Mouse (Mus musculus): ENCODE data around the gene 4930415O20Rik.
A peak's percentile ranks its signal among the peaks of the same experiment; 100 is the strongest.

Gene 4930415O20Rik

DNA sequence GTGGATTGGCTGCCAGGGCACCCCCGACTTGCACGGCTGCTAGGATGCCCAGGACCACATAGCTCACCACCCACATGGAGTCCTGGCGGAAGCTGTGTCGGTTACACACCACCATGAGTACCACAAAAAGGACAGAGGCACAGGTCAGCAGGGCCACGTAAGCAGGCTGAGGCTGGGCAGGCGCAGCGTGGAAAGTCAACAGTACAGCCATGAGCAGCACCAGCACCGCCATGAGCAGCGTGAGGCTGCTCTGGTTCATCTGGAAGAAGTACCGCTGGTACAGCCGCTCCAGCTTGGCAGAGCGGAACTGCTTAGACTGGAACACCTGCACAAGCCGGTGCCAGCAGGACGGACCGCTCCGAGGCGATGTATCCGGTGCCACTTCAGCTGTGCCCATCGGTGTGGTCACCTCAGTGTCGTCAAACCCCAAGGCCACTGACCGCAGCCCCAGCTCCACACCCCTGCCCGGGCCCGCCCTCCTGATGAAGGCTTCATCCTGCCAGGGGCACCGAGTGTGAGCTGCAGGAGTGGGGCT lies 33.3 kb downstream of the 4930415O20Rik start:
- DNase-seq (ENCODE audit: low read depth, low spot score): no peak

DNA sequence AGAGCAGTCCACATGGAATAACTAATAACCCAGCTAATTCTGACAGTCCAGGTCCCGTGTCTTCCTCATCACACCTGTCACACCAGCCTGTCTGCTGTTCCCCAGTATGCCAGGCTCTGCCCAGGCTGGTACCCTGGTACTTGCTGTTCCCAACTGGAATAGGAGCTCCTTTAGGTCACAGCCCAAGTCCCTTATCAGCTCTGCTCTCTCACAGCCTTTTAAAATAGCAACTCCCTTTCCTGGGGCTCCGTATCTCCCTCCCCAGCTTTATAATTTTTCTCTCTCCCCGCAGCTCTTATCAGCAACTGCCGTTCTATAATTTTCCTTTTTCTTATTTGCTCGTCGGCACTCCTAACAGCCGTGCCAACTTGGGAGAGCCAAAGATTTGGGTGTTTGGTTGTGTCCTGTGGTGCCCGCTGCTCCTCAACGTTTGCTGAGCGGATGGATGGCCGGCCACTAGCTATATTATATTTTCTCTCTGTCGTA lies 35.3 kb downstream of the 4930415O20Rik start:
- no peak for DNase-seq (ENCODE audit: low read depth, low spot score)

DNA sequence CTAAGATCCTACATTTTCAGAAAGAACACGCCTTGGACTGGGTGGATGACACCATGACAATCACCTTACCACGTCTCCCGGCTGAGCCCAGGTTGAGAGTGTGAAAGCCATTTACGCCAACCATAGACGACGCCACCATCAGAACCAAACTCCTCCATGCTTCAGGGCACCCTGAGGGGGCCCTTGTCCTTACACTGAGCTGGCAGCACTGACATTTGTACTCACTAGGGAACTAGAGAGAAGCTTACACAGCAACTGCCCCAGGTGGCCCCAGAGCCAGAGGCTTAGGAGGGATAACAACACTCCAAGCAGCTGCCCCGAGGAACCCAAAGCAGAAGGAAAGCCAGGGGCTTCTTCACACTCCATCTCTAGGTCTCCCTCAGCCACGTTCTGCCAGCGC lies 35.9 kb downstream of the 4930415O20Rik start:
- peak; percentile 50 for DNase-seq (ENCODE audit: low read depth, low spot score)

DNA sequence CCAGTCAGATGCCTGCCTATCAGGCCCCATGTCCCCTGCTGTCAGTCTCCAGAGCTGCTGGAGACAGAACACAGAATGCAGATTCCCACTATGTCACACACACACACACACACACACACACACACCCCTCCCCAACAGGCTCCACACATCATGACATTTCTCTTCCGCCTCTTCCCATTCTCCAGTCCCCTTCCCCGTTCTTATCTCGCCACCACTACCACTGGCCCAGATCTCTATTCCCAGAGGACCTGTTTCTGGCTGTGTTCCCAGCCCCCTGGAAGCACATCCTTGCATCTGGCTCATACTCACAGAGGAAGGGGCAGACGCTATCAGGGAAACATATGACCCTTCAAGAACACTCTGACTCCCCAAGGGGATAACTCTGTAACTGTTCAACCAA lies 36.8 kb downstream of the 4930415O20Rik start:
- DNase-seq (ENCODE audit: low read depth, low spot score): no peak

DNA sequence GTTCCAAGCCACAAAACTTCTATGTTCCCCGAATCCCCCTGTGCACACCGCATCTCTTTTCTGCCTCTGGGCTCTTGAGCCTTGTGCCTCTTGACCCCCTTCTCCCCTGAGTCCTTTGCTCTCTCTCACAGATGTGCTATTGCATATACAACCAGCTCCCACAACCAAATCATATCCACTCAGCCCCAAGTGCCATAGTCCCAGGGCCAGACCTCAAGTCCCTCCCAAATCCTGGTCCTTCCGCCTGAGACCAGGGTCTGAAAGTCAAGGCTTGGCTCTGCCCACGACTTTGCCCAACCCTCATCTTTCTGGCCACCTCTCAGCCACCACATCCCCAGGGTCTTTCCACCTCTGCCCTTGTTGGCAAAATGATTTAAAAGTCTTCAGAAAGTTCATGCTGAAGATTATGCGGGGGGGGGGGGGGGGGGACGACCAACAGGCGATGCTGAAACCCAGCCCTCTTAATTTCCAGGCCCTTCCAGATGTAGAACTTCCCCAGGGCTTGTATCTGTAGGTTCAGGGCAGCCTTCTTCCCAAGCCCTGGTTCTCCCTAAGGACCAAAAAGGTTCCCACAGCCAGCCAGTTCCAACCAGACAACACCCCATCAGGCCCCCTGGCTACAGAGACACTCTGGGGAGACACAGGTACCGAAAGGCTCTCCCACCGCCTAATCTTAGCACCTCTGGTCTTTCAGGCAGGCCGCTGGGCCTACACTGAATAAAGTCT lies 37.4 kb downstream of the 4930415O20Rik start:
- no peak for DNase-seq (ENCODE audit: low read depth, low spot score)

DNA sequence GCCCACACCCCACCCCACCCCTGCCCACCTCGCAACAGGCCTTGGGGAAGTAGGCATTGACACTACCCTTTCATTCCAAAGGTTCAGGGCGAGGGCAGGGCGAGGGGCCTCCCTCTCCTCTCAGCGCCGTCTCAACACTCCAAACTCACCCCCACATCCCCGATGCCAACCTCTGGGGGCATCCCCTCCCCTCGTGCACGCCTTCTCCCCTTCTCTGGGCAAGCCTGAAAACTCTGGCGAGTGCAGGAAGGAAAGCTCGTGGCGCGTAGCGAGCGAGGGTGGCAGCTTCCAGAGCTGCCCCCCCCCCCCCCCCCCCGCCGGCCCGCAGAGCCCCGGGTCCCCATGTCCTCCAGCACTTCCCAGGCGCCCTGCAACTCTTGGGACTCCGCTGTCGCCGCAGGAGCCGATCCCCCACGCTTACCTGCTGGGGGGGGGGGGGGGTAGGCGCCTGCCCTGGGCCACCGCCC lies 38.0 kb downstream of the 4930415O20Rik start:
- no peak for DNase-seq (ENCODE audit: low read depth, low spot score)

DNA sequence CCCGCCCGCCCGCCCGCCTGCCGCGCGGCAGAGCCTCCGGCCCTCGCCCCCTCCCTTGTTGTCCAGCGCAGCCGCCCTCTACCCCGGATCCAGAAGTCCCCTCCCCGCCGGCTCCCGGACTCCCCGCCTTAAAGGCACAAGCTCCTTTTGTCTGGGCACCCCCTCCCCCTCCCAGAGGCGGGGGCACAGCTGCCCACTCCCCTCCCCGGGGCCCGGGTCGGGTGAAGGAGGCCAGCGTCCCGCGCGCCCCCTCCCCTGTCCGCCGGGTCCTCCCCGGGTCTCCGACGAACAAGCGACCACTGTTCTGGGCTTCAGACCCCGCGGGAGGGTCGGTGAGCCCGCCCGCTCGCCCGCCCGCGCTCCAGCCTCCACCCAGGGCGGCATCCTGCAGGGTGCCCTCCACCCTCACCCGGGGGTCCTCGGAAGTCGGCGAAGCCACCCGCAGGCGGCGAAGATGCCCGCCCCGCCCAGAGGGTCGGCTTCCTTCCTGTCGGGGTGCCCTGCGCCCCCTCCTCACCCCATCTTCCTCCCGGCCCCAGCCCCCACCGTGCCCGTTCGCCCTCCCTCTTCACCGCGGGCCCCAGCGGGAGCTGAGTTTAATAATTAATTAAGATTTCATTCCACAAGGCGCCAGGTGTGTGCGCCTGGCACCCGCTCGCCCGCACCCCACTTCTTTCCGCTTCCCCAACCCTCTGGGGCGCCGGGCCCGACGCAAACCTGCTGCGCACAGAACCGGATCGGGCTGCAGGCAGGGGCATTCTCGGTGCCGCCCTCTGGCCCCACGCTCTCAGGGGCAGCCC lies 38.7 kb downstream of the 4930415O20Rik start, which contains the start of gene Adcy6:
Adcy6 (minus strand) TSS at position 746 of the 800 bp plus-strand sequence.
- DNase-seq (ENCODE audit: low read depth, low spot score): peak; percentile 59

DNA sequence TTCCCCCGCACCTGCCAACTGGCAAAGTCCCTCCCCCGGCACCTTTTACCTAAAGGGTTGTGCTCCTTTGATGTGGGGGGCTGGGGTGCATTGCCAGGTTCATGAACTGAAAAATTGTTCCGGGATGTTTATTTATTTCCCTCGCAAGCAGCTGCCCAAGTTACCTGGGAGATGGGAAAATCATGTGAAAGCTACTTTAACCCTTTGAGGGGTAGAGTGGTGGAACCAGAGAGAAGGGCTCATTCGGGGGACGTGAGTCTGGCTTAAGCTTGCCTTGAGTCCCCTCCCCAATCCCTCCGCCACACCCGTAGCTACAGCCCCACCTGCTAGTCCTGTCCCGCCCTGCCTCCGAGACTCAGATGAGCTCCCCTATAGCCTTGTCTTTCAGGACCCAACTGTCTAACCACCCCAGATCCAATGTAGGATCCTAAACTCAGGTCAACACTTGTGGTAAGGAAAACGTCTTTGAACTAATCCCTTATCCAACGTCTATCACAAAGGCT lies 39.4 kb downstream of the 4930415O20Rik start:
- DNase-seq (ENCODE audit: low read depth, low spot score): no peak

DNA sequence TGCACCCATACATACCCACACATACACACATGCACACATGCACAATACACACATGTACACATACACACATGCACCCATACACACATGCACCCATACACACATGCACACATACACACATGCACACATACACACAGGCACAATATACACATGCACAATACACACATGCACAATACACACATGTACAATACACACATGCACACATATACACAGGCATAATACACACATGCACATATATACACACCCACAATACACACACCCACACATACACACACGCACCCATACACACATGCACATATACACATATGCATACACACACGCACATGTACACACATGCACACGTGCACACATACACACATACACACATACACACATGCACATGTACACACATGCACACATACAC lies 41.4 kb downstream of the 4930415O20Rik start:
- no peak for DNase-seq (ENCODE audit: low read depth, low spot score)

DNA sequence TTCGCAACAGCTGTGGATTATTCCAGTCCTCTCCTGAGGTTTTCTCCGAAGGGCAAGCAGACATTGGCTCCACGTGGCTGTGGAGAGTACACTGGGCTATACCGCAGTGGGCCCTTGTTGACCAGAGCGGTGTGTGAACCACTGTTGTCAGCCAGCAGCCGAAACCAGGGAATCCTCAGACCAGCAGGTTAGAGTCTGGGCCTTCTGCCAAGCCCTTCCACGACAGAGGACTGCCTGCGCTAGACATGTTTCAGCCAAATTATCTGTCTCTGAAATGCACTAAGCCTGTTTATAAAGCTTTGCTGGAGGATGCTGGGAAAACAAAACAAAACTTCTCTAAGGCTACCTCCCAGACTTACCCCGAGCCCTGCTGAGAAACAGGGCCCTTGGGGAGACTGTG lies 43.7 kb downstream of the 4930415O20Rik start:
- DNase-seq (ENCODE audit: low read depth, low spot score): no peak

DNA sequence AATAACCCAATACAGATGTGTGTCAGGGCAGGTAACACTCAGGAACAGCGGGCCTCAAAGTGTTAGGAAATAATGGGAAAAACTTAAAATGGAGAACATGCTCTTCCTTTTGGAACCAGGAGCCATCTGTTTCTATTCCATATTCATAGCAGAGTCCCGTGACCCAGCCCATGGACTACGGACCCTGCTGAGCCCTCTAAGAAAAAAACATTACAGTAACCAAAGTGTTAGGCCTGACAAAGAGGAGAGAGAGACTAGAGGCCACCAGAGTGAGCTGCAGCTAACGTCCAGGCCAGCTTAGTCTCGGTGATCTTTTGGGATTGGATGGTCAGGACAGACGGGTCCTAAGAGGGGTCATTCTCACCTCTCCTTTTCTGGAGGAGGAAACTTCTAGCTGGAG lies 44.2 kb downstream of the 4930415O20Rik start:
- no peak for DNase-seq (ENCODE audit: low read depth, low spot score)

DNA sequence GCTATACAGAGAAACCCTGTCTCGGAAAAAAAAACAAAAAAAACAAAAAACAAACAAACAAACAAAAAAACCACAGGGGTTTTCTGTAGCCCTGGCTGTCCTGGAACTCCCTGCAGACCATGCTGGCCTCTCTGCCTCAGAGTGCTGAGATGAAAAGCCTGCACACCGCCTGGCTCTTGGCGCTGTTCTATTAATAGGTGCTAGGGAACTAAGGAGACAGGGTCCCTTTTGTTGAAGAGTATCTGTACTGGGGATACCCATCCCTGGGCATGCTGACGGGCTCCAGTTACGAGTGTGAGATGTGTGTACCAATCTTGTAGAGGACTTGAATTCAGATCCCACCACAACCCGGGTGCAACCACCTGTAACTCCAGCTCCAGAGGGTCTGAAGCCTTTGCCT lies 44.9 kb downstream of the 4930415O20Rik start:
- no peak for DNase-seq (ENCODE audit: low read depth, low spot score)

DNA sequence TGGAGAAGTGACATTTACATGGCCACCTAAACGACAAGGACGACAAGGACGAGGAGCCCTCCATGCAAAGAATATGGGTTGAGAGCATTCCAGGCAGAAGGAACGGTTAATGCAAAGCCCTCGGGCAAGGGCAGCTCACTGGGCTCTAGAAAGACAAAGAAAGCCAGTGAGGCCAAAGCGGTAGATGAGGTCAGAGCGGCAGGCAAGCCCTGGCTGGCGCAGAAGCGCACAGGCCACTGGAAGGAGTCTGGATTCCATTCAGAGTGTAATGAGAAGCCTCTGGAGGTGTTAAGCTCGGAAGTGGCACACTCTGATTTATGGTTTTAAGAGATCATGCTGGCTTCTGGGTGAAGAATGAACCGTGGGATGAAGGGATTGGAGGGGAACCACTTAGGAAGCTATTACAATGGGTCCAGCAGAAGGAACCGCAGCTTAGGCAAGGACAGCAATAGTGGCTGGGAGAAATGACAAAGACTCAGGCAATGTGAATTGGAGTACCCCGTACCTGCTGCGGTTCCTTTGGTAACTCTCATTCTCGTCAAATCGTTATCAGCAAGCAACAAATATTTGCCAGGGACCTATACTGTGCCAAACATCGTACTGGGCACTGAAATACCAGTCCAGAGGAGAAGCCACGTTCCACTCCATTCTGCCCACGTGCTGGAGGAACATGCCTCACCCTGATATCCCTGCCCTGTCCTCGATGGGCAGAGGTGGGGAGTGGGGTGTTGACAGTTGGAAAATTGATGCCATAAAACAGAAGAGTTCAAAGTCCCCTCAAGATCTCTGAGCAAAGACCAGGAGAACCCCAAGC lies 45.8 kb downstream of the 4930415O20Rik start:
- DNase-seq (ENCODE audit: low read depth, low spot score): no peak

DNA sequence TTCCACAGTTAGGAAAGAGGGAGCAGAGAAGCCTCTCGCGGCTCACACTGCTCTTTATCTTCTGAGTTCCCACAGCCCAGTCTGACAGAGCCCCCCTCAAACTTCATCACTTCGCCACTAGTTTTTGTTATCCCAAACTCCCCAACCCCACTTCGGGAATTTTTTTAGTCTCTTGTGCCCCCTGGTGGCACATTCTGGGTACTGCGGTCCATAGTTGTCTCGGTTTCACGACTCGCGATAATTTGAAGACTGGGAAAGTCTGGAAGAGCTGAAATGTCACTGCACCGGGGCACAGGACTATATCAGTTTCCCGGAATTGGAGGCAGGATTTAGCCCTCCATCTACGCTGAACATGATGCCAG lies 46.4 kb downstream of the 4930415O20Rik start:
- DNase-seq (ENCODE audit: low read depth, low spot score): peak; percentile 64

DNA sequence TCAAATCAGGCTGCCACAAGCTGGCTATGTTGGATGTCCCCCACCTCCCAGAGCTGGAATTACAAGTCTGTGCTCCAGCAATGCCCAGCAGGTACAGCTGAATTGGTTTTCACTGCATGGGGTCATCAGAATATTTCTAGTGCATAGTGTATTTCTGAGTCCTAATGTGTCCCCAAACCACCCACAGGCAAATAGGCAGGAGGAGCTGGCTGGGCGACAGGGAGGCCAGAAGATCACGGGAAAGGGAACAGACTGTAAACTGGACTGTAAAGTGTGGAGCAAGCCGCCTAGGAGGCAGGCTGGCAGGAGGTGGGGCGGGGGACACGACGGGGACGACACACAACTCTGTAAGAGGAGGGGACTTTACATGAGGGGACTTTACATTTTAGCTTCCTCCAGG lies 51.4 kb downstream of the 4930415O20Rik start:
- DNase-seq (ENCODE audit: low read depth, low spot score): no peak

DNA sequence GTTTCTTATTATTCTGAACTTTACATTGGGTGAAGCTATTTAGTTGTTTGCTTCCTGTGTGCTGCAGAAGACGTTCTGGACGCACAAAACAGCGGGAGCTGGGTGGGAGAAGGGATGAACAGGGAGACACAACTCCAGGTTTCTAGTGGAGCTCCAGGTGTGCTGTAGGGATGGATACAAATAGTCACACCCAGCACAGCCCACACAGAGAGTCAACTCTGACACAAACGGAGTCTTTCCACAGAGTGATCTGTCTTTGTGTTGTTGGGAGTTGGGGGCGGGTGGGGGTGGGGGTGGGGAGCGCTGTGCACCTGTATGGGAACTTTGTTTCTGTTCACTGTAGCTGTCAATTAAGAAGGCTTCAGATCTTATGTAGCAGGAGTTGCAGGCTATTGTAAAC lies 51.9 kb downstream of the 4930415O20Rik start:
- DNase-seq (ENCODE audit: low read depth, low spot score): no peak

DNA sequence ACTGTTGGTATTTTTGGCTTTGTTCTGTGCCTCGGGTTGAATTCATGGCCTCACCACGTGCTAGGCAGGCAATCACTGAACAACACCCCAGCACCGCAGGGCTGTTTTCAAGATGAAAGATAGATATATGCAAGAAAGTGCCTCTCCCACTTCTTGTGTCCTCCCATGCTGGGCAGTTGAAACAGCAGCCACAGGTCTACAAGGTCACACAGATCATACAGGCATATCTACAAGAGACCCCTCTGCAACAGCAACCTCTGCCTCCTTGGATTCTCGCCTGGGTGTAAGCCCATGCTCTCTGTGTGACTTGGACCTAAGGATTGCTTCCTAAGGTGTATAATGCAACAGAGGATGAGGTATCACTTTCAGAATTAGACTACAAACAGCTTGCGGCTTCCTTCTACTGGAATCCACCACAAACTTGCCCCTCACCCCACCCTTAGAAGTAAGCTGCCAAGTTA lies 52.6 kb downstream of the 4930415O20Rik start:
- DNase-seq (ENCODE audit: low read depth, low spot score): no peak

DNA sequence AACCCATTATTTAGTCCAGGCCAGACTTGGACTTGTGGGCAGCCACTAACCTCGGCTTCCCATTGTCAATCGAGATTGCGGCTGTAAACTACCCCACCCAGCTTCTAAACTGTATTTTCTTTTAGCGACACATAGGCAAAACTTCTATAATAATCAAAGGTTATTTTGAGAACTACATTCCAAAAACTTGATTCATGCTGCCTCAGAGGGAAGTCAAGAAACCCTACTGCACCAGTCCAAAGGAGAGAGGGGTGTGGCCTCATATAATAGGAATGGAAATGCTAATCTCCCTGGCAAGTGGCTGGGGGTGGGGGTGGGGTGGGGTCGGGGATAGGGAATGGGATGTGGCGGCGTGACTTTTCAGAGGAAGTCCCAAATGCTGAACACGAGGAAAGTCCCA lies 55.3 kb downstream of the 4930415O20Rik start:
- no peak for DNase-seq (ENCODE audit: low read depth, low spot score)

DNA sequence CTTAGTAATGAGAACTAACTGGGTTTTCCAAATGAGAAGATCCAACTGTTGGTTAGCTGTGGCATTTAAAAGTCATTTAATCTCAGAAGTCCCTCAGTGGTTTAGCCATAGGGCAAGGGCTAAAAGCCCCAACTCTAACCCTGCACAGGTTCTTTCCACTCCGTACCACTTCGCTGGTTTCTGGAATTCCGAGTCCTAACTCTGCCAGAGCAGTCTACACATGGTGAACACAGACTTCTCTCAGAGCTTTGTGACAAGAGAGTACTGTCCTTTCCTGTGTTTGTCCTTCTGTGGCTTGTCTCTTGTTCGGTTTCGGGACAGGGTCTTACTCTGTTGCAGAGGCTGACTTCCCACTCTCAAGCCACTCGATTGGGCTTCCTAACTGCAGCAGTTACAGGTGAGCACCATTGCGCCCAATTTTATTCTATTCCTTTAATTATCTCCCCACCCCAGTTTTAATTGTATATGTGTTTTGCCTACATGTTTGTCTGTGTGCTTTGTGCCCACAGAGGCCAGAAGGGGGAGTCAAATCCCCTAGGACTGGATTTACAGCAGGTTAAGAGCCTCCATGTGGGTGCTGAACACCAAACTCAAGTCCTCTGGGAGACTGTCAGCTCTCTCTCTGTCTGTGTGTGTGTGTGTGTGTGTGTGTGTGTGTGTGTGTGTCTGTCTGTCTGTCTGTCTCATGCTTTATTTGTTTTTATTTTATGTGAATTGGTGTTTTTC lies 55.8 kb downstream of the 4930415O20Rik start:
- DNase-seq (ENCODE audit: low read depth, low spot score): no peak

DNA sequence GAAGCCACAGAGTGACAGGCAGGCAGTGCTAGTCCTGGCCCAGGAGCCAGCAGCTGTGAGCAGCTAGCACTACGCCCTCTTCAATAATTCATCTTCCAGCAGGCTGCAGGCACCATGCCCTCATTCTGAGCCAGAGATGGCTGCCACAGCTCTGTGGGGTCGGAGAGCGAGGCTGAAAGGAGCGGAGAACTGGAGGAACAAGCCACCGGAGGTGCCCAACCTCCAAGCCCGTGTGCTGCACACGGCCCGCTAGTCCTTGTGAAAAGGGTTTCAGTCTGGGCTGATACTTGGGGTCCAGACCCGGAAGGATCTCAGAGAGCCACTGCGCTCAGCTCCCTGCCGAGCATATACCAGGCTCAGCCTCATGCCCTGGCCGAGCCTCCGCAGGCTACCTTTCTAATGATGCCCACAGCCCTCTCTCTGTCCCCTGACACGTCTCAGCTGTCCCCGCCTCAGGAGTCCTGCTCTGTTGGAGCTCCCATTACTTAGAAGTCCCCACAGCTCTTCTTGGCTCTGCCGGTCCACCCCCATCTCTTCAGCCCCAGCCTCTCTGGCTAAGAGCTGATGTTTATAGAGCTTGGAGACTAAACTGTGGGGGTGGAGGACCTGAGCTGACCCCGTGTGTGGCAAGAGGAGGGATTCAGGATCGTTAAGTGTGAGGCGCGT lies 57.9 kb downstream of the 4930415O20Rik start:
- DNase-seq (ENCODE audit: low read depth, low spot score): no peak
